Mouse (Mus musculus): ENCODE measurements at regions not wholly inside any gene's neighbourhood (a gene's known extent, or its start where the extent isn't known, plus 50 kb on each side); places are given as distances from the start of the nearest gene placed in this dataset.

DNA sequence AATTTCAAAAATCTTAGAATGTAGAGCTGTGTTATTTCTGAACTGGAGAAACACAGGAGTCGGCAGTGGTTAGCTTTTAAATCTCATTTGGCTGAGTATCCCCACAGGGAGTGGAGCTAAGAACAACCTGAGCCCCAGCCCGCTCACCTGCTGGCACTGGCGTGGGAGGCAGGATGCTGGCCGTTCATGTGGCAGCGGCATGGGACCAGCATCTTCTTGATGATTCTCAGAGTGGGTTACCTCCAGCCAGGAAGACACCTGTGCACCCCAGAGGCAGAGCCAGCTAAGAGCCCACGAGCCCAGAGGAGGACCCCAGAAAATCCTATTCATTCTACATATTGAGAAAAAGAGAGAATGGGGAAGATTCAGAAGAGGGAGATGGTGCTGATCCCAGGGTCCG lies 181.7 kb downstream of the Vrk1 start:
- TF ChIP-seq JUND (IDR thresholded peaks at IDR 0.05; ENCODE audit: low read depth, low read length) (no peak), ZMIZ1 (IDR thresholded peaks at IDR 0.05; ENCODE audit: low read depth, low read length) (no peak), HCFC1 (IDR thresholded peaks at IDR 0.05; ENCODE audit: low read depth, low read length) (no peak), CTCF (IDR thresholded peaks at IDR 0.05 in 2 of 3, conservative IDR thresholded peaks at IDR 0.05 in 1 of 3; ENCODE audit: control insufficient read depth in 1 of 3, insufficient read depth in 1 of 3, low read depth in 2 of 3, low read length in 3 of 3, poor library complexity in 1 of 3, severe bottlenecking in 1 of 3) (no peak), CHD1 (IDR thresholded peaks at IDR 0.05; ENCODE audit: low read depth, low read length) (no peak), RAD21 (IDR thresholded peaks at IDR 0.05; ENCODE audit: low read depth, low read length) (no peak), USF1 (IDR thresholded peaks at IDR 0.05; ENCODE audit: low read depth, low read length) (no peak), ZNF384 (IDR thresholded peaks at IDR 0.05; ENCODE audit: low read depth, low read length) (no peak), MEF2A (IDR thresholded peaks at IDR 0.05; ENCODE audit: extremely low read depth, insufficient replicate concordance, low read depth, low read length, poor library complexity, severe bottlenecking) (no peak), ZC3H11A (IDR thresholded peaks at IDR 0.05; ENCODE audit: low read depth, low read length) (no peak), MAZ (IDR thresholded peaks at IDR 0.05; ENCODE audit: low read depth, low read length) (no peak), POLR2AphosphoS5 (IDR thresholded peaks at IDR 0.05; ENCODE audit: borderline replicate concordance, low read depth, low read length) (no peak), TAL1 (IDR thresholded peaks at IDR 0.05; ENCODE audit: low read length) (no peak), KAT2A (conservative IDR thresholded peaks at IDR 0.05; ENCODE audit: low read depth, low read length) (no peak), BHLHE40 (IDR thresholded peaks at IDR 0.05; ENCODE audit: borderline replicate concordance, low read depth, low read length) (no peak)
- DNase-seq (ENCODE audit: low read depth, low spot score), result no peak
- no peak overlapping the region for H3K27ac ChIP-seq (ENCODE audit: control insufficient read depth, low read depth, low read length)

DNA sequence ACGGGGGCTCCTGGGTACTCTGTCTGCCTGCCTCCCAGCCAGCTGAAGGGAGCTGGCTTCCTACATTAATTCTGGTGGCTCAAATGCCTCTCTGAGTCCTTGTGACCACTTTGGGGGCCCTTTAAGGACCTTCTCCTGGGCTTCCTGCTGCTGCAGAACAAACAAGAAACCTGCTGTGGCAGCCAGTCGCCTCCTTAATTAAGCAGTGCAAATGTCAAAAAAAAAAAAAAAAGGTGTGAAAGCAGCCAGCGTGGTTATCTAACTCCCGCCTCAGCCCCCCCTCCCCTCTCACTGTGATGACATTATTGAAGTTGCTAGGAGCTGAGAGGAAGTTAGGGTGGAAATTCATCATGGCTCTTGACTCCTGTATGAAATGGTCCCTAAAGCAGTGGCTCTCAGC lies 189.3 kb downstream of the Vrk1 start:
- H3K9me3 ChIP-seq (replicated peaks; ENCODE audit: insufficient read depth, low read length), result no peaks in the 10 kb centered on the region
- no peak for TF ChIP-seq POLR2AphosphoS2 (IDR thresholded peaks at IDR 0.05; ENCODE audit: low read length)
- TF ChIP-seq NELFE (IDR thresholded peaks at IDR 0.05; ENCODE audit: low read depth, low read length), result no peak
- no peak for TF ChIP-seq ZKSCAN1 (IDR thresholded peaks at IDR 0.05; ENCODE audit: low read depth, low read length)
- TF ChIP-seq ETS1 (IDR thresholded peaks at IDR 0.05; ENCODE audit: low read depth, low read length), result no peak
- no peak for TF ChIP-seq MAZ (IDR thresholded peaks at IDR 0.05; ENCODE audit: low read depth, low read length)
- TF ChIP-seq UBTF (IDR thresholded peaks at IDR 0.05; ENCODE audit: borderline replicate concordance, insufficient read depth, low read depth, low read length), result no peak
- no peak for TF ChIP-seq RCOR1 (IDR thresholded peaks at IDR 0.05; ENCODE audit: low read depth, low read length)
- TF ChIP-seq E2F4 (IDR thresholded peaks at IDR 0.05; ENCODE audit: borderline replicate concordance, low read depth, low read length), result no peak
- TF ChIP-seq POLR2AphosphoS5 (IDR thresholded peaks at IDR 0.05; ENCODE audit: borderline replicate concordance, low read depth, low read length), result no peak
- TF ChIP-seq ELF1 (IDR thresholded peaks at IDR 0.05; ENCODE audit: low read depth, low read length), result no peak
- no peak for TF ChIP-seq ZMIZ1 (IDR thresholded peaks at IDR 0.05; ENCODE audit: low read depth, low read length)
- no peak overlapping the region for H3K9ac ChIP-seq (ENCODE audit: control insufficient read depth, low read depth, low read length, poor library complexity, severe bottlenecking)
- H3K27me3 ChIP-seq (ENCODE audit: control insufficient read depth in 1 of 2, insufficient read depth in 2 of 2, low read length in 2 of 2), result no peaks in the 10 kb centered on the region
- H3K4me3 ChIP-seq (ENCODE audit: control insufficient read depth in 1 of 2, insufficient read depth in 1 of 2, low read depth in 2 of 2, low read length in 2 of 2), result no peak overlapping the region
- H3K79me2 ChIP-seq (ENCODE audit: control insufficient read depth, insufficient read depth, low read length, poor library complexity), result no peaks in the 10 kb centered on the region
- H3K4me1 ChIP-seq (ENCODE audit: control insufficient read depth in 1 of 2, insufficient read depth in 2 of 2, low read length in 2 of 2), result no peaks in the 10 kb centered on the region
- no peak for DNase-seq (ENCODE audit: low read depth, low spot score)
- no peaks in the 10 kb centered on the region for H3K36me3 ChIP-seq (ENCODE audit: control insufficient read depth in 1 of 2, insufficient read depth in 2 of 2, low read length in 2 of 2)
- no peak overlapping the region for H3K27ac ChIP-seq (ENCODE audit: control insufficient read depth, low read depth, low read length)

More for the DNA sequence above, 181.7 kb downstream of the Vrk1 start:
- H3K9me3 ChIP-seq (replicated peaks; ENCODE audit: insufficient read depth, low read length), result no peaks in the 10 kb centered on the region
- no peak overlapping the region for H3K4me3 ChIP-seq (ENCODE audit: control insufficient read depth in 1 of 2, insufficient read depth in 1 of 2, low read depth in 2 of 2, low read length in 2 of 2)
- H3K9ac ChIP-seq (ENCODE audit: control insufficient read depth, low read depth, low read length, poor library complexity, severe bottlenecking), result no peak overlapping the region
- H3K27me3 ChIP-seq (ENCODE audit: control insufficient read depth in 1 of 2, insufficient read depth in 2 of 2, low read length in 2 of 2), result no peaks in the 10 kb centered on the region
- no peaks in the 10 kb centered on the region for H3K4me1 ChIP-seq (ENCODE audit: control insufficient read depth in 1 of 2, insufficient read depth in 2 of 2, low read length in 2 of 2)
- no peaks in the 10 kb centered on the region for H3K36me3 ChIP-seq (ENCODE audit: control insufficient read depth in 1 of 2, insufficient read depth in 2 of 2, low read length in 2 of 2)
- H3K79me2 ChIP-seq (ENCODE audit: control insufficient read depth, insufficient read depth, low read length, poor library complexity), result no peaks in the 10 kb centered on the region
